Mouse (Mus musculus): ENCODE results near the gene Dpyd. TPM values are rescaled to one million over a fixed set of nuclear protein-coding genes. Genes with fewer than 3 reads are reported as not detected.

Gene Dpyd
- polyA plus RNA-seq, 1 experiment, result 1.7 TPM

GRCm38 (mm10) chr3:119381119-119381518 is 819.2 kb downstream of the Dpyd start:
- Histone ChIP-seq H3K27ac (ENCODE audit: insufficient read depth, low read length) (no peak overlapping the region), H3K4me3 (ENCODE audit: insufficient read depth, low read length) (no peak overlapping the region), H3K4me1 (ENCODE audit: control insufficient read depth, insufficient read depth, low read length) (no peaks in the 10 kb centered on the region)
- TF ChIP-seq CTCF (IDR thresholded peaks at IDR 0.05; ENCODE audit: extremely low read depth, insufficient read depth, low read length) (no peak), POLR2A (IDR thresholded peaks at IDR 0.05; ENCODE audit: extremely low read depth, insufficient read depth, low read length) (no peak)

- Histone ChIP-seq H3K4me3 (ENCODE audit: insufficient read depth, low read length) (no peak overlapping the region), H3K27ac (ENCODE audit: insufficient read depth, low read length) (no peak overlapping the region)
- TF ChIP-seq CTCF (IDR thresholded peaks at IDR 0.05; ENCODE audit: extremely low read depth, insufficient read depth, low read length), result no peak
- TF ChIP-seq POLR2A (IDR thresholded peaks at IDR 0.05; ENCODE audit: extremely low read depth, insufficient read depth, low read length), result no peak
Observed at GRCm38 (mm10) chr3:119382395-119382794, 820.5 kb downstream of the Dpyd start.

DNA sequence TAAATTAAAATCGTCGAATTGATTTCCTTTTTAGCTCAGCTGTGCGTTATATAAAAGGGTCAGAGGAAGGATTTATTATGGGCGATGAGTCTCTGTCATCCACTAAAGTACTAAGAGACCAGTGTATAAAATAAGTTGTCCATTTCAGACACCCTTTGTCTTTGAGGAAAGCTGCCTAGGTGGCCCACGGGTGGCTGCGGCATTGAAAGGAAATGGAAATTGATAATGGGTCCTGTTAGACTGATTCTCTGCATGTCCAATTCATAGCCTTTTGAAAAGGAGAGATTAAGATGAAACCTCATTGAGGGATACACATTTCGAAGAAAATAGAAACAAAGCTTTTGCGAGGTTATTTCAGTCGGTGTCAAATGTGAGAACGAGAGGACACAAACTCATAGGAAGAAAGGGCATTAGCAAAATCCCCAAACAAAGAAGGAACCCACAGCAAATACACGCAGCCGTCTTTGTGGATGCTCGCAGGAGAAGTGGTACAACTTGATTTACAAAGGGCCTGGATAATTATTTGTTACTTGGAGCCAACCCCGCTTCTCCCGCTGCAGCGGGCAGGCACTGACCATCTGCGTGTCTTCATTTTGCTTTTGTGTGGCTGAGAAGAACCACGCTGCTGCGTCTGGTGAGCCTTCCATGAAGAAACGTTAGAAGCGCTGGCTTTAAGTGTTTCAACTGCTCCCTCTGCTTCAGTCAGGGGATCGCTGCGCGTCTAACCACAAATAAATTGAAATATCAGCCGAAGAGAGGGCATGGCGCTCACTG is 825.6 kb downstream of the Dpyd start:
- no peak for TF ChIP-seq CTCF (IDR thresholded peaks at IDR 0.05; ENCODE audit: extremely low read depth, insufficient read depth, low read length)
- TF ChIP-seq POLR2A (IDR thresholded peaks at IDR 0.05; ENCODE audit: extremely low read depth, insufficient read depth, low read length), result no peak
- H3K27ac ChIP-seq (ENCODE audit: insufficient read depth, low read length), result no peak overlapping the region
- no peaks in the 10 kb centered on the region; the same call in 1 of the 2 replicates for H3K4me1 ChIP-seq (ENCODE audit: control insufficient read depth, insufficient read depth, low read length)
- H3K4me3 ChIP-seq (ENCODE audit: insufficient read depth, low read length), result peak overlapping the region; percentile 12

More at GRCm38 (mm10) chr3:119382395-119382794, 820.5 kb downstream of the Dpyd start:
- no peaks in the 10 kb centered on the region for H3K4me1 ChIP-seq (ENCODE audit: control insufficient read depth, insufficient read depth, low read length)

DNA sequence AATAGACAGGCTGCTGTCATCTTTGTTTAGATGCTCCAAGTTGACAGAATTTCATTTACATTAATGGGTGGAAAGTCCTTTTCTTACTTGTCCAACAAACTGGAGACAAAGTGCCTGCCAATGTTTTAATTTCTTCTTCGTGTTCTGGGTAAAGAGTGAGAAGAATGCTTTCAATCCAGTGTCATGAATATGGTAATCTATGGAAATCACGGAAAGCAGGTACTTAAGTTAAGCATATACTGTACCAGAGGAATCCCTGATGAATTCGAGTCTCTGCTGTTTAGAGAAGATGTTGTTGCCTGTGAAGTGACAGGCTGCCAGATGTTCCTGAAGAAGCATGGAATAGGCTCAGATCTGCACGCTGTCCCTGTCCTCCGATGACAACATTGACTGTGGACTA is 835.3 kb downstream of the Dpyd start:
- TF ChIP-seq CTCF (IDR thresholded peaks at IDR 0.05; ENCODE audit: extremely low read depth, insufficient read depth, low read length), result no peak
- TF ChIP-seq POLR2A (IDR thresholded peaks at IDR 0.05; ENCODE audit: extremely low read depth, insufficient read depth, low read length), result no peak
- H3K4me3 ChIP-seq (ENCODE audit: insufficient read depth, low read length), result no peak overlapping the region
- H3K4me1 ChIP-seq (ENCODE audit: control insufficient read depth, insufficient read depth, low read length), result no peaks in the 10 kb centered on the region
- H3K27ac ChIP-seq (ENCODE audit: insufficient read depth, low read length), result no peak overlapping the region

DNA sequence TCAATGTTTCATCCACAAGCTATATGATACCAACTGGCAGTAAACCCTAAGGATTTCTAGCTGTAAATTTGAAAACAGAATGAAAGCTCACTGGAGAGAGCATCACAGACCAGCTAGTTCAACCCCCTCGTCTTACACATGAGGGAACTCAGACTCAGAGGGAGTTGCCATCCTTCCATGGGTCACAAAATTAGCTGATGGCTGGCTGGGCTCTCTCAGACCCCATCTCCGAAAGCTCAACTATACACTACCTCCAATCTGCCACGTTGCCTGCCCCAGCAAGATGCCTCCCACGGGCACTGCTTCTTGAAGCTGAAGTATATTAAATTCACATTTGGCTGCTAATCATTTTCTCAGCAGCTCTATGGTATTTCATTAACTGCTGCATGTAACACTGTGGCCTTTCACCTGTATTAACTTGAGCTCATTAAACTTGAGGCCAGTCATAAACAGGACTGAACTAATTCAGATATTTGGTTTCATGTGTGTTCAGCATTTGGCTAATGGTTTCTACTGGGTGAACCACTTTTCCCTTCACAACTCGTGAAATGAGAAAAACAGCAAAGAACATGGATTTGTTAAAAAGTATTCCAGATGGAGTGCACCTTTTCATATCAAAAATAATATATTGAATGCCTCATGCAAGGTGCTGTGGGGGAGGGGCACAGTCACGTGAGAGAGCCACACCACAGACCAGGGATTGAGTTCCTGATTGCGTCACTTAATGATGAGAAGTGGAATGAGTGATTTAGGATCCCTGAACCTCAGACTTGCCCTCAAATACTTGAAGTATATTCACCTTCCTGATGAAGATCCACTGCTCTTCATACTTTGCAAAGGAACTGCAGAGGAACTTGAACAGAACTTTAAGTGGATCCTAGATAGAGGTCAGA is 841.2 kb downstream of the Dpyd start:
- Histone ChIP-seq H3K4me1 (ENCODE audit: control insufficient read depth, insufficient read depth, low read length) (no peaks in the 10 kb centered on the region), H3K4me3 (ENCODE audit: insufficient read depth, low read length) (no peak overlapping the region), H3K27ac (ENCODE audit: insufficient read depth, low read length) (no peak overlapping the region)
- TF ChIP-seq CTCF (IDR thresholded peaks at IDR 0.05; ENCODE audit: extremely low read depth, insufficient read depth, low read length), result no peak
- no peak for TF ChIP-seq POLR2A (IDR thresholded peaks at IDR 0.05; ENCODE audit: extremely low read depth, insufficient read depth, low read length)

GRCm38 (mm10) chr3:119419087-119419709 is 857.3 kb downstream of the Dpyd start:
- Histone ChIP-seq H3K4me3 (ENCODE audit: insufficient read depth, low read length) (no peak overlapping the region), H3K4me1 (ENCODE audit: control insufficient read depth, insufficient read depth, low read length) (no peaks in the 10 kb centered on the region; the same call in 1 of the 2 replicates), H3K27ac (ENCODE audit: insufficient read depth, low read length) (no peak overlapping the region)
- TF ChIP-seq POLR2A (IDR thresholded peaks at IDR 0.05; ENCODE audit: extremely low read depth, insufficient read depth, low read length) (no peak), CTCF (IDR thresholded peaks at IDR 0.05; ENCODE audit: extremely low read depth, insufficient read depth, low read length) (no peak)

- TF ChIP-seq POLR2A (IDR thresholded peaks at IDR 0.05; ENCODE audit: extremely low read depth, insufficient read depth, low read length) (no peak), CTCF (IDR thresholded peaks at IDR 0.05; ENCODE audit: extremely low read depth, insufficient read depth, low read length) (no peak)
- no peaks in the 10 kb centered on the region; the same call in 1 of the 2 replicates for H3K4me1 ChIP-seq (ENCODE audit: control insufficient read depth, insufficient read depth, low read length)
- H3K27ac ChIP-seq (ENCODE audit: insufficient read depth, low read length), result no peak overlapping the region
Observed at GRCm38 (mm10) chr3:119419745-119420144, 857.8 kb downstream of the Dpyd start.

DNA sequence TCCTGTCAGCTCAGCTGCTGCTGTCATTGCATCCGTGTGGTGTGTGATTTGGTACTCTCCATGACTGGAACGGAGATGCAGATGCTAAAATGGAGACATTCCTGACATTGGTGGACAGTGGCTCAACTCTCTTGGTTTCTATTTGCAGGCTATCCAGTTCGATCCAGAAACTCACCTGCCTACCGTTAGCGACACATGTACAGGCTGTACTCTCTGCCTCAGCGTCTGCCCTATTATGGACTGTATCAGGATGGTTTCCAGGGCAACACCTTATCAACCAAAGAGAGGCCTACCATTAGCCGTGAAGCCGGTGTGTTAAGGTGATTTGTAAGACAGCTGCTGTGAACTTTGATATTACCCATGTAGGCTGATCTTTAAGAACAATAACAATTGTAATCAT is 869.4 kb downstream of the Dpyd start:
- Histone ChIP-seq H3K4me3 (ENCODE audit: insufficient read depth, low read length) (no peak overlapping the region), H3K4me1 (ENCODE audit: control insufficient read depth, insufficient read depth, low read length) (no peaks in the 10 kb centered on the region), H3K27ac (ENCODE audit: insufficient read depth, low read length) (no peak overlapping the region)
- TF ChIP-seq POLR2A (IDR thresholded peaks at IDR 0.05; ENCODE audit: extremely low read depth, insufficient read depth, low read length), result no peak
- no peak for TF ChIP-seq CTCF (IDR thresholded peaks at IDR 0.05; ENCODE audit: extremely low read depth, insufficient read depth, low read length)

More at GRCm38 (mm10) chr3:119419745-119420144, 857.8 kb downstream of the Dpyd start:
- no peak overlapping the region for H3K4me3 ChIP-seq (ENCODE audit: insufficient read depth, low read length)

DNA sequence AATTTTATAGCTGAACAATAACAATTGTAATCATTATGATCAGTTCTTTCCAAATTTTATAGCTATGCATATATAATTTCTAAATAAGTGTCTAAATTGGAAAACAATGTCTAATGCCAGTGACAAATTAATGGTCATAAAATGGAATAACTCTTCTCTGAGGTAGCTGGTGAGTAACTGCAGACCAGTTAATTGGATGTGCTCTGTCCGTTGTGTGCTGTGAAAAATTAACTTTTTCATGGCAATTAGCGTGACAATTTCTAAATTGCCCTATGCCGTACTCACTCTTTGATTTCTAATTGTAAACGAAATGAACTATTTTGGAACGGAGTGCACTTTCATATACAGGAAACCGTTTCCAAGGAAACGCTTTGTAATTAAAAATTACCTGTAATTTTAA is 869.8 kb downstream of the Dpyd start:
- TF ChIP-seq CTCF (IDR thresholded peaks at IDR 0.05; ENCODE audit: extremely low read depth, insufficient read depth, low read length), result no peak
- TF ChIP-seq POLR2A (IDR thresholded peaks at IDR 0.05; ENCODE audit: extremely low read depth, insufficient read depth, low read length), result no peak
- Histone ChIP-seq H3K4me3 (ENCODE audit: insufficient read depth, low read length) (no peak overlapping the region), H3K4me1 (ENCODE audit: control insufficient read depth, insufficient read depth, low read length) (no peaks in the 10 kb centered on the region), H3K27ac (ENCODE audit: insufficient read depth, low read length) (no peak overlapping the region)
